Comparison of ENCODE assay signal across 12 mouse cellular contexts in the genomic region with DNA sequence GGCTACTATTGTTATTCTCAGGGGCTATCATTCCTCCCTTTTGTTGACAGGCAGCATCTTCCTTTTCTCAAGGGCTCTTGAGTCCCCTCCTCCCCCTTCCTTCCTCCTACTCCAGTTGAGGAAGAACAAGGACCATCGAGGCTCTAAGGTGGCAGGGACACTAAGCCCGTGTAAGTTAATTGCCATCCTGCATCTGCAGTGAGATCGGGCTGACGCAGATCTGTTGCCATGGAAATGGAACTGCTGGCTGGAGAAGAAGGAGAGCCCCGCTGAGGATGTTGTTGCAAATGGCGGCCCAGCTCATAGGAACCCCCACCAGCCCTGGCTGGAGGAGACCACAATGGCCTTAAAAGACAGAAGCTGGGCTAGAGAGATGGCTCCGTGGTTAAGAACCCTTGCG. TPM values are rescaled to one million over a fixed set of nuclear protein-coding genes. Genes with fewer than 3 reads are reported as not detected.
DNase-seq lines count a peak whose midpoint lies in the region; ATAC-seq lines count a peak whose summit lies in the region.
"Had no signal": no experiment of that assay in that cellular context is flagged by ENCODE, and none has a peak within 500 bp of the region (broad histone marks: within the 10 kb centered on the region; RNA-seq: fewer than 3 reads in every experiment).

No protein-coding gene starts in this region.

- WGBS in hindbrain, embryonic 12.5 days, result 14% methylated on average over 8 of the region's 8 CpGs
- WGBS in midbrain, embryonic 16.5 days, result 4% methylated on average over 8 of the region's 8 CpGs

- DNase-seq in R1 (ENCODE audit: low read depth, low spot score), result peak; percentile 83
- DNase-seq in embryo, embryonic 10.5 days (ENCODE audit: low spot score), result peak; percentile 62
- DNase-seq in gastrocnemius, adult 8-10 months (ENCODE audit: low spot score in 2 of 2), result no peak
- DNase-seq in T-cell, adult 2 months (ENCODE audit: low spot score), result no peak
- no peak for DNase-seq in thymus, postnatal 10 days (ENCODE audit: low spot score in 2 of 2)
- DNase-seq: kidney, postnatal 10 days had no signal

- no peak overlapping the region for H3K9ac ChIP-seq in hindbrain, embryonic 12.5 days
- H3K9ac ChIP-seq in midbrain, embryonic 16.5 days (ENCODE audit: low read depth, low read length), result peak overlapping the region; percentile 50
- H3K9ac ChIP-seq: liver, embryonic 14.5 days had no signal

- peaks cover 12% of the 10 kb centered on the region for H3K4me1 ChIP-seq in hindbrain, embryonic 12.5 days
- H3K4me1 ChIP-seq in midbrain, embryonic 16.5 days (ENCODE audit: control insufficient read depth, insufficient read depth, low read length), result peaks cover 33% of the 10 kb centered on the region

- peak; percentile 30 for ATAC-seq in hindbrain, embryonic 12.5 days (ENCODE audit: low FRiP score)
- peak; percentile 33 for ATAC-seq in midbrain, embryonic 16.5 days
- ATAC-seq in erythroid progenitor cell, adult 5-6 weeks (replicated peaks; ENCODE audit: low FRiP score, poor library complexity, severe bottlenecking), result no peak

- H3K9me3 ChIP-seq in hindbrain, embryonic 12.5 days (replicated peaks), result no peaks in the 10 kb centered on the region
- H3K9me3 ChIP-seq in midbrain, embryonic 16.5 days (replicated peaks; ENCODE audit: control insufficient read depth, low read length, poor library complexity, severe bottlenecking), result no peaks in the 10 kb centered on the region
- H3K9me3 ChIP-seq: G1E had no signal

- H3K27ac ChIP-seq in hindbrain, embryonic 12.5 days, result peak overlapping the region; percentile 46; the same call in 1 of the 2 replicates
- H3K27ac ChIP-seq in midbrain, embryonic 16.5 days (ENCODE audit: low read length), result peak overlapping the region; percentile 87
- H3K27ac ChIP-seq: liver, embryonic 14.5 days had no signal

- H3K4me2 ChIP-seq in hindbrain, embryonic 12.5 days (replicated peaks), result peak overlapping the region; percentile 14; the same call in 1 of the 2 replicates
- peak overlapping the region; percentile 65 for H3K4me2 ChIP-seq in midbrain, embryonic 16.5 days (ENCODE audit: low read length)

- H3K4me3 ChIP-seq in hindbrain, embryonic 12.5 days, result no peak overlapping the region
- peak overlapping the region; percentile 75 for H3K4me3 ChIP-seq in midbrain, embryonic 16.5 days (ENCODE audit: low read depth, low read length)

- H3K27me3 ChIP-seq in hindbrain, embryonic 12.5 days, result peaks cover 17% of the 10 kb centered on the region
- no peaks in the 10 kb centered on the region for H3K27me3 ChIP-seq in midbrain, embryonic 16.5 days (ENCODE audit: control insufficient read depth, insufficient read depth, low read depth, low read length)

- H3K36me3 ChIP-seq in hindbrain, embryonic 12.5 days, result no peaks in the 10 kb centered on the region
- H3K36me3 ChIP-seq in midbrain, embryonic 16.5 days (ENCODE audit: control insufficient read depth, insufficient read depth, low read length), result peaks cover 5% of the 10 kb centered on the region
- H3K36me3 ChIP-seq: G1E had no signal

RNA-seq across cellular contexts. Expression of gene Tmem130, which starts 3.2 kb away (rescaled TPM):
- polyA plus RNA-seq in hindbrain, embryonic 12.5 days (2016; fragmentation: Nextera tagmentation; extraction: Ambion mirVana), result 73.4 and 73.8 TPM in 2 replicates
- 534 and 580 TPM in 2 replicates for polyA plus RNA-seq in midbrain, embryonic 16.5 days (2015; fragmentation: Nextera tagmentation; extraction: Ambion mirVana)
- total RNA-seq in gastrocnemius, adult 8-10 months (2022), result under 1 TPM in 1 of 4 experiments, not detected in 3; 0.10 TPM
- not detected in 2 replicates for total RNA-seq in erythroid progenitor cell, adult 5-6 weeks (2015; ENCODE audit: low replicate concordance)
- not detected in 2 replicates for total RNA-seq in erythroid progenitor cell, adult 5-6 weeks (2017; ENCODE audit: low replicate concordance)
- total RNA-seq: G1E had no signal
- polyA plus RNA-seq: spleen, adult 2 months had no signal

RNA-seq across cellular contexts. Expression of gene Trrap, which starts 9.1 kb away (rescaled TPM):
- polyA plus RNA-seq in hindbrain, embryonic 12.5 days (2016; fragmentation: Nextera tagmentation; extraction: Ambion mirVana), result 92.5 and 94.5 TPM in 2 replicates
- 71.4 and 77.7 TPM in 2 replicates for polyA plus RNA-seq in midbrain, embryonic 16.5 days (2015; fragmentation: Nextera tagmentation; extraction: Ambion mirVana)
- 10 to 100 TPM; 20.3 to 28.4 (median 24.6) TPM for total RNA-seq in gastrocnemius, adult 8-10 months (2022)
- total RNA-seq in erythroid progenitor cell, adult 5-6 weeks (2015; ENCODE audit: low replicate concordance), result 33.9 and 73.4 TPM in 2 replicates
- 22.2 and 29.5 TPM in 2 replicates for total RNA-seq in erythroid progenitor cell, adult 5-6 weeks (2017; ENCODE audit: low replicate concordance)

Comparison
In these comparisons a context has a peak if more than half of its experiments do, and no peak if none do; other contexts are left out.
1. DNase-seq: peak in R1 (single experiment) and embryo, embryonic 10.5 days (single experiment); none in gastrocnemius, adult 8-10 months (0 of 2), T-cell, adult 2 months (single experiment) and thymus, postnatal 10 days (0 of 2).